ENCODE assay signal across 11 mouse cellular contexts in the genomic region with DNA sequence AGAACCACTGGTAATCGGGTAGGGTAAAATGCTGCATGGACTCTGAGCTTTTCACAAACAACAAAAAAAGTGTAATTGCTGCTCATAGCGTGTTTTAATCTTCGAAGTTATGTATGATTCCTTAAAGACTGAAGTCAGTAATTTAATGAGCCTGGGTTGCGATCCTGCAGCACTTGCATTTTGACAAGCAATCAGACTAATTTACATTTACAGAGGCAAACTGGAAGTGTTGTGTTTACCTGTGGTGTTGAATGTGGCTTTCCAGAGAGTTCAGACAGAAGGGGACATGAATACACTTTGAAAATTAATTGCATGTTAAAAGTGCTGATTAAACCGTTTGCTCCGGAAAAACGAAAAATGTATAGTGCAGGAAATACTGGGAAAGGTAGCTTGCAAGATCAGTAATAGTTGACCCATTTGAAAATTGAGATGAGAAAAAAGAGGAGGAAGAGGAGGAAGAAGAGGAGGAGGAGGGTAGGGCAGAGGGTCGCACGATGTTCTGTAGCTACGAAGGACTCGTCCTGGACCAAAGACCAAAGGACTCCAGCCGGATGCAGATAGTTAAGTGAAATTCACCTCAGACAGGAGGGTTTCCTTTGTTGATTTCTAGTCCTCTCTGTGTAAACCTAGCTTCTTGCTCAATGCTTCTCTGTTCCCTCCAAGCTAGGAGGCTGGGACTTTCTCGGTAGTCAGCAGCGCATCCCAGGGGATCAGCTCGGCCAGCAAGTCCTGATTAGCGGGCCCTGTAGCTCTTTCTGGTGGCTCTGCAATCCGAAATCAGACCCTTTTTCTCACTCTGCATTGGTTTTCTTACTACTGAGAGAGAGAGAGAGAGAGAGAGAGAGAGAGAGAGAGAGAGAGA.
DNase-seq lines count a peak whose midpoint lies in the region; ATAC-seq lines count a peak whose summit lies in the region.
"Had no signal": no experiment of that assay in that cellular context is flagged by ENCODE, and none has a peak within 500 bp of the region (broad histone marks: within the 10 kb centered on the region; RNA-seq: fewer than 3 reads in every experiment).

No protein-coding gene starts in this region.

- no peak for ATAC-seq in hindbrain, embryonic 16.5 days
- no peak for ATAC-seq in hindbrain, embryonic 15.5 days (ENCODE audit: low FRiP score, low read depth)
- ATAC-seq: inflammation-experienced regulatory T-cells, adult 6 months had no signal

- H3K4me2 ChIP-seq in hindbrain, embryonic 16.5 days (ENCODE audit: low read length), result no peak overlapping the region
- H3K4me2 ChIP-seq in hindbrain, embryonic 15.5 days, result peak overlapping the region; percentile 29; the same call in 1 of the 2 replicates

- peak; percentile 70 for DNase-seq in hindbrain, embryonic 10.5 days (ENCODE audit: low spot score)
- DNase-seq in B cell, adult 2 months, result peak; percentile 19 to 38
- peak; percentile 78 for DNase-seq in embryonic facial prominence, embryonic 10.5 days (ENCODE audit: low spot score)
- no peak for DNase-seq in yolk sac, embryonic 10.5 days (ENCODE audit: low spot score)
- no peak for DNase-seq in thymus, postnatal 36 days
- DNase-seq in gastrocnemius, adult 8-10 months (ENCODE audit: low spot score in 2 of 2), result no peak
- DNase-seq: cerebellum, adult 9-10 months had no signal

- H3K4me1 ChIP-seq in hindbrain, embryonic 10.5 days (replicated peaks), result peaks cover 60% of the 10 kb centered on the region
- H3K4me1 ChIP-seq in hindbrain, embryonic 16.5 days (ENCODE audit: control insufficient read depth, insufficient read depth, low read depth, low read length), result peaks cover 6% of the 10 kb centered on the region
- H3K4me1 ChIP-seq in embryonic facial prominence, embryonic 10.5 days, result peaks cover 65% of the 10 kb centered on the region
- peaks cover 17% of the 10 kb centered on the region for H3K4me1 ChIP-seq in hindbrain, embryonic 15.5 days (replicated peaks)

- H3K27ac ChIP-seq in hindbrain, embryonic 10.5 days, result peak overlapping the region; percentile 77
- H3K27ac ChIP-seq in hindbrain, embryonic 16.5 days (ENCODE audit: low read depth, low read length), result no peak overlapping the region
- peak overlapping the region; percentile 86 for H3K27ac ChIP-seq in embryonic facial prominence, embryonic 10.5 days (replicated peaks)
- no peak overlapping the region for H3K27ac ChIP-seq in hindbrain, embryonic 15.5 days (replicated peaks)

- H3K9me3 ChIP-seq in hindbrain, embryonic 10.5 days, result no peaks in the 10 kb centered on the region
- no peaks in the 10 kb centered on the region for H3K9me3 ChIP-seq in hindbrain, embryonic 16.5 days (ENCODE audit: control insufficient read depth, low read length)
- H3K9me3 ChIP-seq in embryonic facial prominence, embryonic 10.5 days, result no peaks in the 10 kb centered on the region
- H3K9me3 ChIP-seq in hindbrain, embryonic 15.5 days, result no peaks in the 10 kb centered on the region
- H3K9me3 ChIP-seq: G1E had no signal

- H3K9ac ChIP-seq in hindbrain, embryonic 16.5 days (ENCODE audit: low read depth, low read length), result no peak overlapping the region
- no peak overlapping the region for H3K9ac ChIP-seq in hindbrain, embryonic 15.5 days

- H3K36me3 ChIP-seq in hindbrain, embryonic 10.5 days, result no peaks in the 10 kb centered on the region
- no peaks in the 10 kb centered on the region for H3K36me3 ChIP-seq in hindbrain, embryonic 16.5 days (ENCODE audit: control insufficient read depth, insufficient read depth, low read length)
- H3K36me3 ChIP-seq in embryonic facial prominence, embryonic 10.5 days (replicated peaks), result no peaks in the 10 kb centered on the region
- H3K36me3 ChIP-seq in hindbrain, embryonic 15.5 days, result no peaks in the 10 kb centered on the region
- H3K36me3 ChIP-seq: G1E had no signal

- H3K4me3 ChIP-seq in hindbrain, embryonic 10.5 days, result peak overlapping the region; percentile 43
- no peak overlapping the region for H3K4me3 ChIP-seq in hindbrain, embryonic 16.5 days (ENCODE audit: low read length)
- peak overlapping the region; percentile 57 for H3K4me3 ChIP-seq in embryonic facial prominence, embryonic 10.5 days
- H3K4me3 ChIP-seq in hindbrain, embryonic 15.5 days, result no peak overlapping the region

- H3K27me3 ChIP-seq in hindbrain, embryonic 10.5 days (ENCODE audit: insufficient read depth, poor library complexity, severe bottlenecking), result peaks cover 68% of the 10 kb centered on the region
- H3K27me3 ChIP-seq in hindbrain, embryonic 16.5 days (replicated peaks; ENCODE audit: control insufficient read depth, insufficient read depth, low read length), result peaks cover 22% of the 10 kb centered on the region
- H3K27me3 ChIP-seq in embryonic facial prominence, embryonic 10.5 days (replicated peaks; ENCODE audit: low read depth, poor library complexity, severe bottlenecking), result peaks cover 41% of the 10 kb centered on the region
- H3K27me3 ChIP-seq in hindbrain, embryonic 15.5 days, result peaks cover 49% of the 10 kb centered on the region

- WGBS in hindbrain, embryonic 10.5 days, result 6% methylated on average over 17 of the region's 17 CpGs
- 11% methylated on average over 17 of the region's 17 CpGs for WGBS in hindbrain, embryonic 16.5 days
- 4% methylated on average over 17 of the region's 17 CpGs for WGBS in embryonic facial prominence, embryonic 10.5 days
- 8% methylated on average over 17 of the region's 17 CpGs for WGBS in hindbrain, embryonic 15.5 days

Comparison
In these comparisons a context has a peak if more than half of its experiments do, and no peak if none do; other contexts are left out.
1. H3K27ac ChIP-seq: peak in hindbrain, embryonic 10.5 days (single experiment) and embryonic facial prominence, embryonic 10.5 days (single experiment); none in hindbrain, embryonic 16.5 days (single experiment) and hindbrain, embryonic 15.5 days (single experiment).
2. H3K4me3 ChIP-seq: peak in hindbrain, embryonic 10.5 days (single experiment) and embryonic facial prominence, embryonic 10.5 days (single experiment); none in hindbrain, embryonic 16.5 days (single experiment) and hindbrain, embryonic 15.5 days (single experiment).
3. DNase-seq: peak in hindbrain, embryonic 10.5 days (single experiment), B cell, adult 2 months (2 of 2) and embryonic facial prominence, embryonic 10.5 days (single experiment); none in yolk sac, embryonic 10.5 days (single experiment), thymus, postnatal 36 days (0 of 2) and gastrocnemius, adult 8-10 months (0 of 2).